Mouse (Mus musculus) megakaryocyte, embryonic 14.5 days (primary cell): ENCODE data around the gene Podn. TPM values are rescaled to one million over a fixed set of nuclear protein-coding genes. Genes with fewer than 3 reads are reported as not detected.
A peak's percentile ranks its signal among the peaks of the same experiment; 100 is the strongest.

Experiments used
- H3K27me3 ChIP-seq: replicated peaks from 2 replicates; pipeline ENCODE3; 2012; ENCODE audit warnings: inconsistent platforms
- H3K36me3 ChIP-seq: replicated peaks from 2 replicates; pipeline ENCODE3; 2012; ENCODE audit warnings: low read length, inconsistent platforms, mixed read lengths
- H3K4me1 ChIP-seq: 2 replicates; pipeline ENCODE4 v1.6.1; 2012; ENCODE audit warnings: inconsistent platforms
- H3K4me3 ChIP-seq: replicated peaks from 2 replicates; pipeline ENCODE3; 2012; ENCODE audit warnings: moderate library complexity, mild to moderate bottlenecking, inconsistent platforms
- H3K9me3 ChIP-seq: 2 replicates; pipeline ENCODE4 v1.6.1; 2012; ENCODE audit warnings: inconsistent platforms
- FLI1 ChIP-seq: IDR thresholded peaks from 2 replicates; pipeline ENCODE4 v1.6.1; 2012; ENCODE audit warnings: low read length, inconsistent platforms, mixed read lengths
- GATA1 ChIP-seq: IDR thresholded peaks from 3 replicates; pipeline ENCODE4 v1.6.1; 2012; ENCODE audit warnings: mixed read lengths, low read length, inconsistent platforms, borderline replicate concordance
- polyA plus RNA-seq: library from polyadenylated mRNA; stranded (reverse); fragments of >175 nt; gene quantifications from 2 replicates; pipeline ENCODE4 v1.2.3, GENCODE M21; 2012; ENCODE audit warnings: low replicate concordance; ENCODE audit not compliant: insufficient read depth

The Podn gene
- polyA plus RNA-seq, 1 experiment, result not detected

DNA sequence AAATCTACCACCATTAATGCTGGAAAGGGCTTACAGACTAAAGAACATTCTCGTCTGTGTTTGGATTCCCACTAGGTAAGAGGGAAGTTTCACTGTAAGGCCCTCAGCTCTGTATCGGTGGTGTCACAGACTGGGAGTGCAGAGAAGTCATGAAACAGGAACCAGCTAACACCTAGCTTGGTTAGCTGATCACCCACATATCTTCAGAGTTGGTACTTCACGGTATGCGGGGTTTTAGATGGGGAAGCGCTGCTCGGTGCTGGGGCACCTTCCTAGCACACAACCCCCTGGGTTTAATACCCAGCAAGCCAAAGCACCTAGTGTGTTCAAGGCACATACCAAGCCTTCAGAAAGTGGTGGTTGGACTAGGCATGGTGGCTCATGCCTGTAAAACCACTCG, 29.0 kb downstream of the Podn start:
- Histone ChIP-seq H3K4me3 (no peak overlapping the region), H3K36me3 (peaks cover 64% of the 10 kb centered on the region), H3K27me3 (no peaks in the 10 kb centered on the region), H3K4me1 (peaks cover 38% of the 10 kb centered on the region), H3K9me3 (no peaks in the 10 kb centered on the region)
- TF ChIP-seq FLI1 (no peak), GATA1 (no peak)

DNA sequence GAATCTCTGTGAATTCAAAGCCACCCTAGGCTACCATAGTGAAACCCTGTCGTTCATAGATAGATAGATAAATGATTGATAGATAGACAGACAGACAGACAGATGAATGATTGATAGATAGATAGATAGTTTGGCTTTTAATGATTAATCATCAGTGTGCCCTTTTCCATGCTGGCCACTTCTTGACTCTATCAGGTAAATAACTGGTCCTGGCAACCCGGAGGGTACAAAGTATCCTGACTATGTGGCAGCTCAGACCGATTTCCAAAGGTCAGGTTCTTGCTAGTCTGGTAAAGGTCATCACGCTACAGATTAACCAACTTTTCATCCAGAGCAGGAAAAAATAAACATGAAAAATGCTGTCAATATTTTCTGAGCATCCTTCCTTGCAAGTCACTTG, 29.7 kb downstream of the Podn start:
- H3K36me3 ChIP-seq, result peaks cover 67% of the 10 kb centered on the region
- peaks cover 38% of the 10 kb centered on the region for H3K4me1 ChIP-seq
- H3K4me3 ChIP-seq, result no peak overlapping the region
- no peaks in the 10 kb centered on the region for H3K27me3 ChIP-seq
- TF ChIP-seq GATA1 (no peak), FLI1 (no peak)
- no peaks in the 10 kb centered on the region for H3K9me3 ChIP-seq

DNA sequence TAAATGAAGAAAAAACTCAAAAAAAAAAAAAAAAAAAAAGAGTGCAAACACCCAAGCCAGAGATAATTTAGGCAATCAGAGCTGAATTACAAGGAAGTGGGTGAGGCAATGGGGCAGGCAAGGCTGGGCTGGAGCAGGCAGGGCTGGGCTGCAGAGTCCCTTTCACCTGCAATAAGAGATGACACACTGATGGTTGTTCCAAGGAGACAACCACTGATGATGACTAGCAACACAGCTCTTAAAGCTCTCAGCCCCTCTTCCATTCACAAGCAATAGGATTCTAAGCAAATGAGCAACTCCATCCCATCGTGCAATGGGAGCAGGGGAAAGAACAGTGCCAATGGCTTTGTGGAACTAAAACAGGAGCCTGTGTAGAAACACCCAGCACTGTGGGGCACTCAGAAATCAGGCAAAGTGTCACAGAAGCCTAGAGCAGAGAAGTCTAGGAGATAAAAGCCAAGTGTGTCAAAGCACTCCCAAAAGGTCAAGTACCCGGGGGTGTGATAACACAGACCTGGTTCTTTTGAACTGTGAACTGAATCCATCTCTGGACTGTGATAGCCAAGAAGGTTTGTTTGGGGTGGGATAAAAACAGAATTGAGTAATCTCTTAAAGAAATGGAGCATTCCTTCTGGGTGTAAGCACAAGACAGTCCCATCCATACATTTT, 30.9 kb downstream of the Podn start:
- TF ChIP-seq GATA1 (no peak), FLI1 (no peak)
- H3K9me3 ChIP-seq, result no peaks in the 10 kb centered on the region
- peaks cover 37% of the 10 kb centered on the region for H3K4me1 ChIP-seq
- H3K36me3 ChIP-seq, result peaks cover 77% of the 10 kb centered on the region
- no peak overlapping the region for H3K4me3 ChIP-seq
- no peaks in the 10 kb centered on the region for H3K27me3 ChIP-seq

DNA sequence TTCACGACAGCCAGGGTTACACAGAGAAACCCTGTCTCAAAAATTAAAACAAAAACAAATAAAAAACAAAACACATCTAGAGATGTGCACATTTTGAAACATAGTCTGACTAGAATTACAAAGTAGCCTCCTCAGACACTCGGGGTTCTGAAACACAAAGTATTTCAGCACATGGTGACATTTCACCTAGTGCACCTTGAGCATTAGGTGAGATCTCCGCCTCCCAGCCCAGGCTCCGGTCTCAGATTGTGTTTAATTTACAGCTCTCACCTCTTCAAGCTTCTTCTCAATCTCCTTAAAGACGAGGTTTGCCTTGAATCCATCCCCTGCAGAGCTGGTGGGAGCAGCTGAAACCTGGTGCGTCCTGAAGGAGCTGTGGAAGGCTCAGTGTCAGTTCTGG, 32.6 kb downstream of the Podn start:
- peaks cover 85% of the 10 kb centered on the region for H3K36me3 ChIP-seq
- no peak overlapping the region for H3K4me3 ChIP-seq
- no peaks in the 10 kb centered on the region for H3K9me3 ChIP-seq
- H3K27me3 ChIP-seq, result no peaks in the 10 kb centered on the region
- peaks cover 37% of the 10 kb centered on the region for H3K4me1 ChIP-seq
- TF ChIP-seq FLI1, result no peak

DNA sequence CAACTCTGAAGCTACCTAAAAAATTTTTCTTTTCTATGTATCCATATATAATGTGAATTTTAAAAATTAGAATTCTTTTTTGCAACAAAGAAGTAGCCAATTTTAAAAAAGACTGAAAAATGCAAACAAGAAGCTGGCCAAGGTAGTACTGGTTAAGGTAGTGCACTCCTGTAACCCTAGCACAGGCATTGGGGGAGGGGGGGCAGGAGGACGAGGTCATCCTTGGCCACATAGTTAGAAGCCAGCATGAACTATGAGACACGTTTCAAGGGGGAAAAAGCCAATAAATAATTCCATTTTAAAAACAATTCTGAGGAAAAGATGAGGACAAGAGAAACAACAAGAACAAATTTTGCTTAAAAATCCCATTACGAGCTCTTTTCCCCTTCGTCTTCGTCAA, 33.7 kb downstream of the Podn start:
- H3K4me1 ChIP-seq, result peaks cover 38% of the 10 kb centered on the region
- H3K36me3 ChIP-seq, result peaks cover 82% of the 10 kb centered on the region
- no peaks in the 10 kb centered on the region for H3K27me3 ChIP-seq

DNA sequence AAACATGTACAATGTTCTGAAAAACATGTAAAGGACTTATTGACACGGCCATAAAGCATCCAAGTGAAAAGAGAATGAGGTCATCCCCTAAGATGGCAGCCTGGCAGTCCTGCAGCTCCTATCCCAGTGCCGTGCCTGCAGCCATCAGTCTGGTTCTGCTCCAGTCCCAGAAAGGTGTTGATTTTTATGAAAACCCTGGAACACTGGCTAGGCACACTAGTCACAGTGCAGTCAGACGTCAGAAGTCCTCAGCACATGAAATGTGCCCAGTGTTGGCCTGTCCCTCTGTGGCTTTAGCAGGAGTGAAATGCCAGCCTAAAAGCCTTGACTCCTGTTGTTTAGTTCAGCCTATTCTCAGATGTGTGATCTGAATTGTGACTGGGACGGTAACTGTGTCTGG, 35.5 kb downstream of the Podn start:
- Histone ChIP-seq H3K27me3 (no peaks in the 10 kb centered on the region), H3K4me3 (no peak overlapping the region), H3K36me3 (peaks cover 76% of the 10 kb centered on the region), H3K4me1 (peaks cover 33% of the 10 kb centered on the region), H3K9me3 (no peaks in the 10 kb centered on the region)
- TF ChIP-seq FLI1, result no peak
- no peak for TF ChIP-seq GATA1

More for the DNA sequence above, 33.7 kb downstream of the Podn start:
- Histone ChIP-seq H3K9me3 (no peaks in the 10 kb centered on the region), H3K4me3 (no peak overlapping the region)
- no peak for TF ChIP-seq FLI1
- TF ChIP-seq GATA1, result no peak

DNA sequence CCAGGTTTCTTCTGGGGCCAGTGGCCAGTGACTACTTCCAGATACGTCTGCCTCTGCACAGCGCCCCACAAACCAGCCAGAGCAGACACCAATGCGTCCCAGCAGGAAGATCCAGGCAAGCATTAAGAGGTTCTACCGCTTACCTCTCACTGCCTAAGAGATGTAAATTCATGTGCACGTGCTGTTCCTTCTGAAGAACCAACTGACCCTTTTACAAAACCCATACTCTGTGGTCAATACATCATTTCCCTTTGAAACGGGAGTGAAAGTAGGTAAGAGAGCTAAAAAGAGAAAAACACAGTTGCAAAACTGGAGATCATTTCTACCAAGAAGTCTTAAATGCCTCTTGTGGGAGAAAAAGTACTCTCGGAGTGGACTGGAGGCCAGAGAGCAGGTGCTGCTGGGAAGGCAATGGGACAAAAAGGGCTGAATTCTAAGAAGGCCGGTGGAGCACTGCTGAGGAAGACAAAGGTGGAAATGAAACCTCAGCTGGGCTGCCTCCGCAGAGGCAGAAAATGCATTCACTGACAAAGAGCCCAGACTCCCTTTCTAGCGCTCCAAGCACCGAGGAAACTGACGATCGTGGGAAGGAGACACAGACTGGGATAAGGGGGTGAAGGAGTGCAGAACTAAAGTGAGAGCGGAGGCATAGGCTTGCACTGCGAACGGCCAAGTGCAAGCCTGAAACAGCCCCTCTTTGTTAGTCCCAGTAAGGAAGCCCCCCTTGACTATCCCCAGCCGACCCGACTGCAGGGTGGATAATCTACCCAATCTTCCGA, 36.5 kb downstream of the Podn start:
- TF ChIP-seq GATA1 (no peak), FLI1 (no peak)
- peaks cover 80% of the 10 kb centered on the region for H3K36me3 ChIP-seq
- no peak overlapping the region for H3K4me3 ChIP-seq
- no peaks in the 10 kb centered on the region for H3K9me3 ChIP-seq
- H3K27me3 ChIP-seq, result no peaks in the 10 kb centered on the region
- H3K4me1 ChIP-seq, result peaks cover 29% of the 10 kb centered on the region

DNA sequence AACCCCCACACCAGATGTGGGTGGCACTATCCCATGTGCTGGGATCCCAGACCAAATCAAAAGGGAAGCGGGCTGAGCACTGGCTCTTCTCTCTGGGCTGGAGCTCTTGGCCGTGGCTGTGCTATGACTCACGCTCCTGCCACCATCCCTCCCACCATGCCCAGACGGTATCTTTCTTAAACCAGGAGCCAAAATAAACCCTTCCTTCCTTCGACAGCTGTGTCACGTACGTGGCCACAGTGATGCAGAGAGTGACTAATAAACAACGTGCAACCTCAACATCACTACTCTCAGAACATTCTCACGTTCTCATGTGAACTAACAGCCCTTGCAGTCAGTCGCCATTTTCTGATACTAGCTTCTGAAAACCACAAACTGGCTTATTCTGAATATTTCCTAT, 38.1 kb downstream of the Podn start:
- H3K36me3 ChIP-seq, result peaks cover 80% of the 10 kb centered on the region
- H3K4me1 ChIP-seq, result peaks cover 29% of the 10 kb centered on the region
- H3K9me3 ChIP-seq, result no peaks in the 10 kb centered on the region
- peak overlapping the region; percentile 33 for H3K4me3 ChIP-seq
- TF ChIP-seq FLI1 (no peak), GATA1 (no peak)
- no peaks in the 10 kb centered on the region for H3K27me3 ChIP-seq

DNA sequence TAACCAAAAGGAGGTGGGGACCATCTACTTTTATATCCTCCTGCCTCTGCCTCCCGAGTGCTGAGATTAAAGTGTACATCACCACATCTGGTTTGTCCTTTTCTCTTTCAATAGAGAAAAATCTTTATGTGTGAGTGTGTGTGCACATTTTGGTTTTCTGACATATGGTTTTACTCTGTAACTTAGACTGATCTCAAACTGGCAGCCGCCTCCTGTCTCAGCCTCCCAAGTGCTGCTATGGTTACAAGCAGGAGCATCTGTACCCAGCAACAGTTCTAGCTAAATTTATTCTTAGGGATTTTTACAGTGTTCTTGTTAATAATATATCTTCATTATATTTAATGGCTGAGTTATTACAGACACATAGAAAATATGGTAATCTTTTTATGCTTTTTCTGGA, 39.0 kb downstream of the Podn start:
- H3K4me1 ChIP-seq, result peaks cover 29% of the 10 kb centered on the region
- H3K4me3 ChIP-seq, result no peak overlapping the region
- no peak for TF ChIP-seq GATA1
- H3K27me3 ChIP-seq, result no peaks in the 10 kb centered on the region
- H3K9me3 ChIP-seq, result no peaks in the 10 kb centered on the region
- H3K36me3 ChIP-seq, result peaks cover 81% of the 10 kb centered on the region

DNA sequence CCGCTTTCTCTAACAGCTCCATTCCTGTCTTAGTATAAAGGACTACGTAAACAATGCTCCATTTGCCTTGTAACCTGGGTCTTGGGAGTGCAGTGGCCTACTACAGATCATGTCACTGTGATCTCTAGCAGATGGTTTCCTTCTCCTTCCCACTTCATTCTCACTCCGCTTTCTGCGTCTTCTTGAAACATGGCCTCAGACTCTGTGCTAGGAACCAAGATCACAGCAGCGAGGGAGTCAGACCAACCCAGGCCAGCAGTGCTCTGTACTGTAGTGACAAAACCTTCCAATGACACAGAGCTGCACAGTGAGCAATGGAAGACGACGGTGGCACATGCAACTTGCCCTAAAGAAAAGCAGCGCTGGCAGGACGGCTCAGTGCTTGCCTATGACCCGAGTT, 40.4 kb downstream of the Podn start:
- no peak for TF ChIP-seq GATA1
- no peak for TF ChIP-seq FLI1
- peaks cover 86% of the 10 kb centered on the region for H3K36me3 ChIP-seq
- peaks cover 35% of the 10 kb centered on the region for H3K4me1 ChIP-seq
- no peak overlapping the region for H3K4me3 ChIP-seq
- no peaks in the 10 kb centered on the region for H3K27me3 ChIP-seq
- H3K9me3 ChIP-seq, result no peaks in the 10 kb centered on the region
